Mouse (Mus musculus) thymus, adult 2 months (tissue): ENCODE measurements around the gene 1810046K07Rik.

Experiments used
- CTCF ChIP-seq: fragments of 200-500 bp; IDR thresholded peaks from 2 replicates; pipeline ENCODE4 v1.5.1; 2012; ENCODE audit warnings: mild to moderate bottlenecking, control low read depth, low read length, moderate library complexity, borderline replicate concordance; ENCODE audit not compliant: control insufficient read depth, poor library complexity, insufficient read depth; ENCODE audit errors: extremely low read depth
- POLR2A ChIP-seq: fragments of 200-500 bp; IDR thresholded peaks from 2 replicates; pipeline ENCODE4 v1.6.1; 2012; ENCODE audit warnings: mild to moderate bottlenecking, low read length, control low read depth, moderate library complexity; ENCODE audit not compliant: control insufficient read depth, poor library complexity, insufficient read depth; ENCODE audit errors: extremely low read depth

DNA sequence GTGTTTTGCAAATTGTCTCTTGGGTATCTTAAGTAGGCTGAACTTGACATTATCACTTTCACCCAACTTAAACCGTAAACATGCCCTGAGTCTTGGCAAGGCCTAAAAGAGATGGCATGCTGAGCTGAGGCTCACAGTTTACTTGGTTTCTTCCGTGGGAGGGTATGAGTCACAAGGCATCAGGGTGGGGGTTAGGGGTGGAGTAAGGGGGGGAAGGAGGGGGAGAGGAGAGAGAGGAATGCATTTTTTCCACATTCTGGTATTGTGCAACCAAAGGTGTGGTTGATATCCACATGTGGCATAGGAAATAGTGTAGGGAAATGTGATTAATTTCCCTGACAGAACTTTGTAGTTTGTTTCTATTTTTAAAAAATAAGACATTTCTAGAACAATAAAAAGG lies 42.6 kb downstream of the 1810046K07Rik start:
- no peak for TF ChIP-seq POLR2A
- no peak for TF ChIP-seq CTCF
